25 mouse cellular contexts compared by ENCODE assay signal in genomic region chr1:171499856-171500255, GRCm38 (mm10). TPM values are rescaled to one million over a fixed set of nuclear protein-coding genes. Genes with fewer than 3 reads are reported as not detected.
DNase-seq lines count a peak whose midpoint lies in the region; ATAC-seq lines count a peak whose summit lies in the region.
"Had no signal": no experiment of that assay in that cellular context is flagged by ENCODE, and none has a peak within 500 bp of the region (broad histone marks: within the 10 kb centered on the region; RNA-seq: fewer than 3 reads in every experiment).

No protein-coding gene starts in this region.

- H3K9me3 ChIP-seq in midbrain, embryonic 13.5 days, result peaks cover 3% of the 10 kb centered on the region; the same call in 1 of the 2 replicates
- H3K9me3 ChIP-seq in midbrain, embryonic 15.5 days, result no peaks in the 10 kb centered on the region
- H3K9me3 ChIP-seq: embryonic facial prominence, embryonic 12.5 days; forebrain, embryonic 15.5 days; heart, embryonic 10.5 days; hindbrain, embryonic 15.5 days had no signal

- 83% methylated on average over 5 of the region's 5 CpGs for WGBS in midbrain, embryonic 13.5 days
- 61% methylated on average over 5 of the region's 5 CpGs for WGBS in midbrain, embryonic 15.5 days

- H3K9ac ChIP-seq in midbrain, embryonic 13.5 days (replicated peaks), result no peak overlapping the region
- no peak overlapping the region for H3K9ac ChIP-seq in midbrain, embryonic 15.5 days
- H3K9ac ChIP-seq: embryonic facial prominence, embryonic 12.5 days; forebrain, embryonic 15.5 days; hindbrain, embryonic 15.5 days had no signal

- no peak overlapping the region for H3K4me3 ChIP-seq in midbrain, embryonic 13.5 days (replicated peaks)
- no peak overlapping the region for H3K4me3 ChIP-seq in midbrain, embryonic 15.5 days
- H3K4me3 ChIP-seq: embryonic facial prominence, embryonic 12.5 days; forebrain, embryonic 15.5 days; heart, embryonic 10.5 days; hindbrain, embryonic 15.5 days had no signal

- peak overlapping the region; percentile 35; the same call in 1 of the 2 replicates for H3K27ac ChIP-seq in midbrain, embryonic 13.5 days
- no peak overlapping the region for H3K27ac ChIP-seq in midbrain, embryonic 15.5 days
- H3K27ac ChIP-seq: embryonic facial prominence, embryonic 12.5 days; forebrain, embryonic 15.5 days; heart, embryonic 10.5 days; hindbrain, embryonic 15.5 days had no signal

- no peaks in the 10 kb centered on the region for H3K27me3 ChIP-seq in midbrain, embryonic 13.5 days
- no peaks in the 10 kb centered on the region; the same call in 1 of the 2 replicates for H3K27me3 ChIP-seq in midbrain, embryonic 15.5 days (replicated peaks)
- H3K27me3 ChIP-seq: embryonic facial prominence, embryonic 12.5 days; forebrain, embryonic 15.5 days; hindbrain, embryonic 15.5 days had no signal

- DNase-seq in A20 (ENCODE audit: low read depth, low spot score), result peak; percentile 12
- peak; percentile 30 for DNase-seq in ES-CJ7 (ENCODE audit: low read depth, low spot score)
- DNase-seq in ZHBTc4 (ENCODE audit: low read depth, low spot score), result peak; percentile 39
- no peak for DNase-seq in left cerebral cortex, adult 11 months (ENCODE audit: low spot score)
- DNase-seq in adrenal gland, adult 8-10 months, result no peak
- DNase-seq: adrenal gland, postnatal 14 days; B cell, adult 2 months; cerebellum, adult 11-12 months; cerebellum, adult 9-10 months; cerebellum, postnatal 25 days; gastrocnemius, postnatal 36 days; heart, adult 18-20 months; heart, postnatal 10 days had no signal

- no peak for ATAC-seq in midbrain, embryonic 13.5 days
- ATAC-seq in midbrain, embryonic 15.5 days (replicated peaks), result no peak
- ATAC-seq: CD4-positive, CD25-positive, alpha-beta regulatory T cell, adult 4 months; forebrain, embryonic 15.5 days had no signal

- no peaks in the 10 kb centered on the region for H3K36me3 ChIP-seq in midbrain, embryonic 13.5 days
- H3K36me3 ChIP-seq in midbrain, embryonic 15.5 days (replicated peaks), result no peaks in the 10 kb centered on the region
- H3K36me3 ChIP-seq: embryonic facial prominence, embryonic 12.5 days; forebrain, embryonic 15.5 days; heart, embryonic 10.5 days; hindbrain, embryonic 15.5 days had no signal

- H3K4me1 ChIP-seq in midbrain, embryonic 13.5 days (replicated peaks), result peaks cover 4% of the 10 kb centered on the region
- peaks cover 13% of the 10 kb centered on the region for H3K4me1 ChIP-seq in midbrain, embryonic 15.5 days

- H3K4me2 ChIP-seq in midbrain, embryonic 13.5 days (replicated peaks), result no peak overlapping the region
- no peak overlapping the region for H3K4me2 ChIP-seq in midbrain, embryonic 15.5 days
- H3K4me2 ChIP-seq: embryonic facial prominence, embryonic 12.5 days; forebrain, embryonic 15.5 days; hindbrain, embryonic 15.5 days had no signal

RNA-seq across cellular contexts. Expression of gene Alyref2, which starts 3.4 kb away (rescaled TPM):
- 30.1 and 31.2 TPM in 2 replicates for polyA plus RNA-seq in midbrain, embryonic 13.5 days (2015; fragmentation: Nextera tagmentation; extraction: Ambion mirVana)
- 33.1 and 34.3 TPM in 2 replicates for polyA plus RNA-seq in midbrain, embryonic 15.5 days (2015; fragmentation: Nextera tagmentation; extraction: Ambion mirVana)
- 1 to 10 TPM; 6.0 to 9.4 (median 7.0) TPM for total RNA-seq in adrenal gland, adult 8-10 months (2022)

RNA-seq across cellular contexts. Expression of gene Itln1, which starts 35.2 kb away (rescaled TPM):
- polyA plus RNA-seq in midbrain, embryonic 13.5 days (2015; fragmentation: Nextera tagmentation; extraction: Ambion mirVana), result not detected in 2 replicates
- polyA plus RNA-seq in midbrain, embryonic 15.5 days (2015; fragmentation: Nextera tagmentation; extraction: Ambion mirVana), result not detected in 2 replicates
- total RNA-seq in adrenal gland, adult 8-10 months (2022), result not detected
- total RNA-seq: adrenal gland, postnatal 14 days; gastrocnemius, adult 8-10 months; gastrocnemius, postnatal 36 days; heart, adult 18-20 months; heart, postnatal 10 days; hematopoietic stem cell, adult 5-6 weeks had no signal
- polyA plus RNA-seq: CD4-positive, CD25-positive, alpha-beta regulatory T cell, adult 4 months; cortical plate, adult 2 months; embryonic facial prominence, embryonic 12.5 days; forebrain, embryonic 11.5 days; forebrain, embryonic 15.5 days; heart, embryonic 10.5 days; heart, embryonic 14.5 days; hindbrain, embryonic 15.5 days had no signal

RNA-seq across cellular contexts. Expression of gene Cd244a, which starts 59.1 kb away (rescaled TPM):
- not detected in 2 replicates for polyA plus RNA-seq in midbrain, embryonic 13.5 days (2015; fragmentation: Nextera tagmentation; extraction: Ambion mirVana)
- polyA plus RNA-seq in midbrain, embryonic 15.5 days (2015; fragmentation: Nextera tagmentation; extraction: Ambion mirVana), result not detected in 2 replicates
- total RNA-seq in adrenal gland, adult 8-10 months (2022), result 1 to 10 TPM in 2 of 4 experiments, under 1 TPM in 2; 0.71 to 1.3 (median 0.97) TPM
- total RNA-seq: gastrocnemius, postnatal 36 days had no signal
- polyA plus RNA-seq: forebrain, embryonic 11.5 days; forebrain, embryonic 15.5 days; heart, embryonic 14.5 days; hindbrain, embryonic 15.5 days had no signal

Comparison
In these comparisons a context has a peak if more than half of its experiments do, and no peak if none do; other contexts are left out.
1. DNase-seq: peak in A20 (single experiment), ES-CJ7 (single experiment) and ZHBTc4 (single experiment); none in left cerebral cortex, adult 11 months (single experiment) and adrenal gland, adult 8-10 months (single experiment).